Mouse (Mus musculus) brain, embryonic 18.5 days (tissue): ENCODE measurements at regions not wholly inside any gene's neighbourhood (a gene's known extent, or its start where the extent isn't known, plus 50 kb on each side); places are given as distances from the start of the nearest gene placed in this dataset.

Experiments used
- DNase-seq: peaks from one replicate; pipeline ENCODE4 v3.0.0-alpha.2; 2012; ENCODE audit warnings: low read depth, low spot score

- no peak for DNase-seq
Measured at GRCm38 (mm10) chr6:75683935-75684334, 813.6 kb downstream of the Gm9008 start.

- DNase-seq = no peak
Measured at GRCm38 (mm10) chr6:75644363-75644720, 853.2 kb downstream of the Gm9008 start.

GRCm38 (mm10) chr6:75643581-75644362 is 853.8 kb downstream of the Gm9008 start:
- no peak for DNase-seq

- DNase-seq = no peak
Measured at GRCm38 (mm10) chr6:75636050-75636449, 861.5 kb downstream of the Gm9008 start.

GRCm38 (mm10) chr6:75602536-75603279 is 894.9 kb downstream of the Gm9008 start:
- DNase-seq = peak; percentile 45

- no peak for DNase-seq
Measured at GRCm38 (mm10) chr6:75558431-75558830, 939.2 kb downstream of the Gm9008 start.

DNA sequence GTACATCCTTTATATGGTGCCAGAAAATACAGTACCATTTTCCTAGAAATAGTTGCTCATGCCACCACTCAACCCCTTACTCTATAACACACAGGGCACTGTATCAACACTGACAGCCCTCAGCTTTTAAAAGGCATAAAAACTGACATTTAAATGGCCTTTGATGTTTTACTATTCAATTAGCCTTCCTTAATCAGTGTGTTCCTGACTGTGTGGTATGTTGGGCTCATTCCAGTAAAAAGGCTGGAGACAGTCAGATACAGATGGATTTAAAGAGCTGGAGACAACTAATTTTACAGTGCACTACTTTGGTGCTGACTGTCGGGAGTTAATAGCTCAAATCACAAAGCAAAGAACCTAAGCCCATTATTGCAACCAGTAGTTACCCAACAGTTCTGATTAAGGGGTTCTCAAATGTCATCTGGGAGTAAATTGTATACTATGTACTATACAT is 955.3 kb downstream of the Gm9008 start:
- DNase-seq = peak; percentile 12

DNA sequence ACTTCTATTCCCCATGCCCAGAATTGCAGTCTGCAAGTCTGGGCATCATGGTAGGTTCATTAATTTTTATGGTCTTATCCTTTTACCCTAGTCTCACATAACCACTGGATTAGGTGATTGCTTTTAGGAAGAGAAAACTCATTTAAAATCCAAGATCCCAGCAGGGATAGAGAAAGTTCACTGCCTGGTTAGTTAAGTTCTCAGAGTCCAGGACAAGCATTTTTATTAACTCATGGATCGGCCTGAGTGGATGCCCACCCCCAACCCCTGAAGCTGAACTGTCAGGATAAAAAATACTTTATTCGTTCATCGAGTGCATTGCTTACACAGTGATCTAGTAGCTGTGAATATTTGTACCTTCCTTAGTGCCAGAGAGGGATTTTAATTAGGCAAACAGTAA is 957.9 kb downstream of the Gm9008 start:
- DNase-seq = no peak
